Mouse (Mus musculus) limb, embryonic 13.5 days (tissue): ENCODE measurements at regions not wholly inside any gene's neighbourhood (a gene's known extent, or its start where the extent isn't known, plus 50 kb on each side); places are given as distances from the start of the nearest gene placed in this dataset.

ENCODE experiments used
- ATAC-seq: fragments of 200-750 bp; cut with Nextera tagmentation; 2 replicates; pipeline ENCODE4 v1.8.0; 2017; ENCODE audit warnings: low read depth, moderate number of reproducible peaks, moderate TSS enrichment; ENCODE audit not compliant: low FRiP score
- H3K27ac ChIP-seq: fragments of 300-500 bp; sonication (generic); 2 replicates; pipeline ENCODE4 v1.5.1; 2015; ENCODE audit warnings: inconsistent platforms, mild to moderate bottlenecking, moderate library complexity
- H3K27me3 ChIP-seq: fragments of 300-500 bp; sonication (generic); 2 replicates; pipeline ENCODE4 v1.6.1; 2015; ENCODE audit warnings: mild to moderate bottlenecking, inconsistent platforms
- H3K36me3 ChIP-seq: fragments of 300-500 bp; sonication (generic); 2 replicates; pipeline ENCODE4 v1.6.1; 2015; ENCODE audit warnings: inconsistent platforms, mild to moderate bottlenecking, moderate library complexity
- H3K4me1 ChIP-seq: fragments of 300-500 bp; sonication (generic); 2 replicates; pipeline ENCODE4 v1.6.1; 2015; ENCODE audit warnings: inconsistent platforms
- H3K4me2 ChIP-seq: fragments of 300-500 bp; sonication (generic); replicated peaks from 2 replicates; pipeline ENCODE4 v1.6.1; 2015; ENCODE audit warnings: inconsistent platforms, mild to moderate bottlenecking, moderate library complexity
- H3K4me3 ChIP-seq: fragments of 300-500 bp; sonication (generic); 2 replicates; pipeline ENCODE4 v1.5.1; 2015; ENCODE audit warnings: moderate library complexity, mild to moderate bottlenecking, inconsistent platforms
- H3K9ac ChIP-seq: fragments of 300-500 bp; sonication (generic); 2 replicates; pipeline ENCODE4 v1.6.1; 2015; ENCODE audit warnings: mild to moderate bottlenecking, inconsistent platforms
- H3K9me3 ChIP-seq: fragments of 300-500 bp; sonication (generic); 2 replicates; pipeline ENCODE4 v1.6.1; 2016; ENCODE audit warnings: inconsistent platforms
- WGBS: fragments of 180-500 bp; shearing (Covaris S2); methylation state at CpG from one replicate; pipeline ENCODE4 v1.1.7; 2015; 5-methylcytosine and 5-hydroxymethylcytosine counted together

DNA sequence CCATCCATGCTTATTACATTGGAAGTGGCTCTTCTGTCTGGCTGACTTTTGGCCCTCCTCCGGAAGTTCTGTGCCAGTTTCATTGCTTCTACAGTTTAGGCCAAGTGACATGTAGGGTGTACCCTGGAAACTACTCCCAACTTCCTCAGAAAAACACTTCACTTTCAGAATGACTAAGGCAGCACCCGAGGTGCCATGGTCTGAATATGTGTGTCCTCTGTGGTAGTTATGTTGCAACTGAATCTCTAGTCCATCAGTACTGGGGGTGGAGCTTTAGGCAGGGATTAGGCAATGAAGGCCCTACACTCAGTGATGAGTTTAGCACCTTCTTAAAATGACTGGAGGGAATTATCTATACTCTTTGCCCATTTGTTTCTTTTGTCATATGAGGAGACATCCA is 981.0 kb upstream of the Lrrc6 start:
- ATAC-seq, result no peak
- no peak overlapping the region for H3K9ac ChIP-seq
- no peak overlapping the region for H3K27ac ChIP-seq
- H3K27me3 ChIP-seq, result no peaks in the 10 kb centered on the region
- WGBS, result 83% methylated on average over 2 of the region's 2 CpGs
- no peak overlapping the region for H3K4me3 ChIP-seq
- H3K4me2 ChIP-seq, result no peak overlapping the region
- H3K36me3 ChIP-seq, result no peaks in the 10 kb centered on the region
- H3K9me3 ChIP-seq, result no peaks in the 10 kb centered on the region
- H3K4me1 ChIP-seq, result no peaks in the 10 kb centered on the region

- Histone ChIP-seq H3K4me1 (no peaks in the 10 kb centered on the region), H3K36me3 (no peaks in the 10 kb centered on the region), H3K27ac (no peak overlapping the region), H3K27me3 (no peaks in the 10 kb centered on the region), H3K9me3 (no peaks in the 10 kb centered on the region), H3K9ac (no peak overlapping the region), H3K4me3 (no peak overlapping the region), H3K4me2 (no peak overlapping the region)
- WGBS, result 77% methylated on average over 5 of the region's 5 CpGs
- ATAC-seq, result no peak
Measured at GRCm38 (mm10) chr15:67474325-67474724, 973.6 kb upstream of the Lrrc6 start.

DNA sequence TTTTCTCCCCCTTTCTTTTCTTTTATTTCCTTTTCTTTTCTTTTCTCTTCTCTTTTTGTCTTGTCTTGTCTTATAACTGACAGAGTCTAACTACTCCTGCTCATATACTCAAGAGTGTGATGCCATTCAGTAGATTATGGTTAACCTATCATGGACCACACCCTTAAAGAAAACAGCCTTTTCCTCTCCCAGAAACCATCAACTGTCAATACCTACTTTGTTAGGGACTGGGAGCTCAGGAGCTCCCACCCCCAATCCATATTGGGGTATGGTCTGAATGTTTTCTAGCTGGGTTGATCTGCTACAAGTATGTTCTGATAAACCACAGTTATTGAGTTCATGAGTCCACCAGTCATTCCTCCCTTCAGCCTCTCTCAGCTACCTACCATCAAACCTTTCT is 972.3 kb upstream of the Lrrc6 start:
- no peak overlapping the region for H3K4me3 ChIP-seq
- H3K4me1 ChIP-seq, result no peaks in the 10 kb centered on the region
- H3K36me3 ChIP-seq, result no peaks in the 10 kb centered on the region
- no peaks in the 10 kb centered on the region for H3K9me3 ChIP-seq
- H3K4me2 ChIP-seq, result no peak overlapping the region
- H3K9ac ChIP-seq, result no peak overlapping the region
- no peaks in the 10 kb centered on the region for H3K27me3 ChIP-seq
- H3K27ac ChIP-seq, result no peak overlapping the region
- no peak for ATAC-seq

DNA sequence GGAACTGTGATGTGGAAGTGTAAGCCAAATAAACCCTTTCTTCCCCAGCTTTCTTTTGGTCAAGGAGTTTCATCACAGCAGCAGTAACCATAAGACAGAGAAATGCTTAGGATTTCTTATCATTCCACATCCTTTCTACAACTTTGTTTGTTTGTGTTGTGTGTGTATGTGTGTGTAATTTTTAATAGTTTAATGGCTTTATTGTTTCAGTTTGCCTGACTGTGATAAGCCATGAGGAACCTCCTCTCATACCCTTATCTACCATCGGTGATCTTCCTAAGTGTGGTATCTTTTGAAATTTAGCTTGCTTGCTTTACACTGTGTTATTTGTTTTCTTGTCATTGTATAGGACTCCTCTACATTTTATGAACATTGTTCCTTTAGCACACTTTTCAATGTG is 970.6 kb upstream of the Lrrc6 start:
- no peak overlapping the region for H3K27ac ChIP-seq
- no peak overlapping the region for H3K9ac ChIP-seq
- H3K27me3 ChIP-seq, result no peaks in the 10 kb centered on the region
- H3K4me2 ChIP-seq, result no peak overlapping the region
- H3K9me3 ChIP-seq, result no peaks in the 10 kb centered on the region
- 95% methylated on average over 1 of the region's 1 CpGs for WGBS
- H3K36me3 ChIP-seq, result no peaks in the 10 kb centered on the region
- no peak for ATAC-seq
- H3K4me3 ChIP-seq, result no peak overlapping the region
- H3K4me1 ChIP-seq, result no peaks in the 10 kb centered on the region

GRCm38 (mm10) chr15:67470036-67470435 is 969.3 kb upstream of the Lrrc6 start:
- H3K4me3 ChIP-seq, result no peak overlapping the region
- H3K9me3 ChIP-seq, result no peaks in the 10 kb centered on the region
- no peak for ATAC-seq
- no peaks in the 10 kb centered on the region for H3K4me1 ChIP-seq
- H3K27ac ChIP-seq, result no peak overlapping the region
- H3K4me2 ChIP-seq, result no peak overlapping the region
- no peaks in the 10 kb centered on the region for H3K36me3 ChIP-seq
- no peaks in the 10 kb centered on the region for H3K27me3 ChIP-seq
- H3K9ac ChIP-seq, result no peak overlapping the region

- ATAC-seq, result no peak
- WGBS, result 65% methylated on average over 4 of the region's 4 CpGs
Measured at GRCm38 (mm10) chr15:67467404-67468345, 967.0 kb upstream of the Lrrc6 start.

DNA sequence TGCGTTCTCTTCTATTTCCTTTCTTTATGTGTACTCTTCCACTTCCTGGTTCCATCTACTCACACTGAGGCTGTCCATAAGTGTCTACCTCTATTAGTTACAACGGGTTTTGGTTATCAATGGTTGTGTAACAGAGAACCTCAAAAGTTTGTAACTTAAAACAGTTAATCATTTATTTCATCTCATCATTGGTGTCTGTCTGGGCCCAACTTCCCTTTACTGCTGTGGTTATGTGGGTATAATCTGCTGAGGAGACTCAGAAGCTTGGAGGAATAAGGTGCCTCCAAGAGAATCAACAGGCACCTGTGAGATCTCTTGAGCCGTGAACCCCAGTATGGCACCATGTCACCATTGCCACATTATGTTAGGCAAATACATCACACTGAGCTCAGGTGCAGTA is 962.2 kb upstream of the Lrrc6 start:
- no peak overlapping the region for H3K4me2 ChIP-seq
- H3K9me3 ChIP-seq, result no peaks in the 10 kb centered on the region
- H3K9ac ChIP-seq, result no peak overlapping the region
- no peaks in the 10 kb centered on the region for H3K4me1 ChIP-seq
- WGBS, result 89% methylated on average over 3 of the region's 3 CpGs
- H3K36me3 ChIP-seq, result no peaks in the 10 kb centered on the region
- H3K4me3 ChIP-seq, result no peak overlapping the region
- ATAC-seq, result no peak
- H3K27me3 ChIP-seq, result no peaks in the 10 kb centered on the region
- no peak overlapping the region for H3K27ac ChIP-seq

More at GRCm38 (mm10) chr15:67467404-67468345, 967.0 kb upstream of the Lrrc6 start:
- no peak overlapping the region for H3K27ac ChIP-seq
- no peak overlapping the region for H3K4me3 ChIP-seq
- H3K9me3 ChIP-seq, result no peaks in the 10 kb centered on the region
- H3K4me1 ChIP-seq, result no peaks in the 10 kb centered on the region
- H3K9ac ChIP-seq, result no peak overlapping the region
- no peak overlapping the region for H3K4me2 ChIP-seq
- no peaks in the 10 kb centered on the region for H3K36me3 ChIP-seq
- H3K27me3 ChIP-seq, result no peaks in the 10 kb centered on the region

GRCm38 (mm10) chr15:67460384-67460783 is 959.7 kb upstream of the Lrrc6 start:
- Histone ChIP-seq H3K27me3 (no peaks in the 10 kb centered on the region), H3K9me3 (no peaks in the 10 kb centered on the region), H3K4me2 (no peak overlapping the region), H3K9ac (no peak overlapping the region), H3K36me3 (no peaks in the 10 kb centered on the region), H3K4me1 (no peaks in the 10 kb centered on the region), H3K27ac (no peak overlapping the region), H3K4me3 (no peak overlapping the region)
- no peak for ATAC-seq
- 78% methylated on average over 1 of the region's 1 CpGs for WGBS

DNA sequence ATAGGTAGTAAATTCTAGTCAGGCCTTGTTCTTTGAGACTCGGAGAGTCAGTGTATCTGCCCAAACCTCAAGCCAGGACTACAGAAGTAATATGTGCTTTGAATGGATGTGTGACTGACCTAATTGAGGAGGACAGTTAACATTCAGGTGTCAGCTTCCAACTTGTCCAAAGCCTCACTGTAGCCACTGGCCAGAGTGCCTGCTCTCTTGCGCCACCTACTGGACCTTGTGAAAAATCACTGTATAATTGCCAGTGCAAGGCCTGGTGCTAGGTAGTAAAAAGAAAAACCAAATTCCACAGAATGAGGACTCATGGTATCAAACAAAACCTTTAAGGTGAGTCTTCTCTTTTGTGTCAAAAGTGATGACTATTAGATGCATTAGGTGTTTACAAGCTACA is 933.6 kb upstream of the Lrrc6 start:
- WGBS, result 10% methylated on average over 2 of the region's 2 CpGs
- H3K36me3 ChIP-seq, result no peaks in the 10 kb centered on the region
- no peaks in the 10 kb centered on the region for H3K9me3 ChIP-seq
- no peak overlapping the region for H3K4me2 ChIP-seq
- H3K4me3 ChIP-seq, result no peak overlapping the region
- no peak overlapping the region for H3K9ac ChIP-seq
- H3K4me1 ChIP-seq, result no peaks in the 10 kb centered on the region
- H3K27ac ChIP-seq, result no peak overlapping the region
- H3K27me3 ChIP-seq, result no peaks in the 10 kb centered on the region
- ATAC-seq, result peak; percentile 61

GRCm38 (mm10) chr15:67423922-67424321 is 923.2 kb upstream of the Lrrc6 start:
- Histone ChIP-seq H3K4me1 (peaks cover 33% of the 10 kb centered on the region), H3K4me3 (no peak overlapping the region), H3K27ac (no peak overlapping the region), H3K27me3 (no peaks in the 10 kb centered on the region), H3K4me2 (no peak overlapping the region), H3K9me3 (no peaks in the 10 kb centered on the region), H3K9ac (no peak overlapping the region), H3K36me3 (no peaks in the 10 kb centered on the region)
- WGBS, result 79% methylated on average over 3 of the region's 3 CpGs
- ATAC-seq, result no peak

DNA sequence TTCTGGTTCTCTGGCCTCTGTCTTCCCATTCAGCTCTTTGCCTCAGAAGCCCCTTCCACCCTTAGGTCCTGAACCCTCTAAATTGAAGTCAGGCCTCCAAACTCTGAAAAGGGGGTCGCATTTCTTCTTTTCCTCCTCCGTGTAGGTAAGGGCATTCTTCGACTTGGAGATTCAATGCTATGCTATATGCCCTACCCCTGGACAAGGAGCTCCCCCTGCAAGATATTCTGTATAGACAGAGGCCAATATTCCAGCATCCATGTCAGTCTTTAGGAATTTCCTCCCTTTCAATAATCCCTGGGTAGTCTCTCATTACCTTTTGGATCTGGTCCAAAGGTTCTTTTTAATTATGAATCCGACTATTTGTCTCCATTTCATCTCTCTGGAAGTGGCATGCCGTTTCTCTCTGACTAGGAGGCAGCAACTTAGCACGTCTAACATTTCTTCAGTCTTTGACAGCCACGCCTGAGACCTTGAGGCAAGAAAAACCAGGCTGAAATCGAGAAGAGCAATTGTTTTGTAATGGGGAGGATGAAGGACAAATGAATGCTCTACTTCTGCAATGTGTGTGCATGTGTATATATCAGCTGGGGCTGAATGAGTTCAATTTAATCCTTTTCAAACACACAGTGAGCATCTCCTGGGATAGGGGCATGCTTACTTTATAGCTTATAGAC is 921.7 kb upstream of the Lrrc6 start:
- Histone ChIP-seq H3K4me3 (no peak overlapping the region), H3K4me1 (peaks cover 33% of the 10 kb centered on the region), H3K27me3 (no peaks in the 10 kb centered on the region), H3K27ac (no peak overlapping the region), H3K4me2 (no peak overlapping the region), H3K9ac (no peak overlapping the region), H3K9me3 (no peaks in the 10 kb centered on the region), H3K36me3 (no peaks in the 10 kb centered on the region)
- ATAC-seq, result peak; percentile 36; the same call in 1 of the 2 replicates
- 60% methylated on average over 8 of the region's 8 CpGs for WGBS

DNA sequence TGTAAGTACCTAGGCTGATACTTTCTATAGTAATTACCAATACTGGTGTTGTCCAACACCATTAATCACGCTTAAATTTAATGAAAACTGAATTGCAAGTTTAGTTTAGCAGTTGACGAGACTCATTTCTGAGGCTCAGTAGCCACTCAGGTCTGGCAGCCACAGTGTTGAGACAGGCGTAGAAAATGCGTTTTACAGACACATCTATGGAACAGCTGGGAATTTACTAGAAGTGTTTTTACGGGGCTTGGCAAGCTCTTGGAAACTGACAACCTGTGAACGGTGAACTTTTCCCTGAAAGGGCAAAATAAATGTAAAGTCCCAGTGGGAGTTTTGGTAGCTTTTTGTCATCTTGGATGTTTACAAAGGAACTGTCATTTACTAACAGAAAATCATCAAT is 920.1 kb upstream of the Lrrc6 start:
- Histone ChIP-seq H3K36me3 (no peaks in the 10 kb centered on the region), H3K9ac (no peak overlapping the region), H3K27me3 (no peaks in the 10 kb centered on the region), H3K4me2 (0 out of 2 replicates have a peak overlapping the region, but pooled peaks have one; percentile 9), H3K4me1 (peaks cover 33% of the 10 kb centered on the region), H3K4me3 (no peak overlapping the region), H3K9me3 (no peaks in the 10 kb centered on the region), H3K27ac (no peak overlapping the region)
- WGBS, result 15% methylated on average over 6 of the region's 6 CpGs
- peak; percentile 75; the same call in 1 of the 2 replicates for ATAC-seq
